Mouse (Mus musculus) heart, embryonic 12.5 days (tissue): Measurements from ENCODE around the gene Eif2b3. TPM values are rescaled to one million over a fixed set of nuclear protein-coding genes. Genes with fewer than 3 reads are reported as not detected.

ENCODE experiments used
- ATAC-seq: fragments of 200-750 bp; cut with Nextera tagmentation; 2 replicates; pipeline ENCODE4 v1.8.0; 2017; ENCODE audit warnings: moderate TSS enrichment, moderate library complexity; ENCODE audit not compliant: insufficient number of reproducible peaks, low FRiP score
- H3K27ac ChIP-seq: fragments of 300-500 bp; sonication (generic); 2 replicates; pipeline ENCODE4 v1.5.1; 2016; ENCODE audit warnings: mild to moderate bottlenecking, moderate library complexity; ENCODE audit not compliant: poor library complexity, severe bottlenecking
- H3K27me3 ChIP-seq: fragments of 300-500 bp; sonication (generic); replicated peaks from 2 replicates; pipeline ENCODE4 v1.6.1; 2016; ENCODE audit warnings: mild to moderate bottlenecking, moderate library complexity
- H3K36me3 ChIP-seq: fragments of 300-500 bp; sonication (generic); 2 replicates; pipeline ENCODE4 v1.6.1; 2016; ENCODE audit warnings: mild to moderate bottlenecking, moderate library complexity
- H3K4me1 ChIP-seq: fragments of 300-500 bp; sonication (generic); replicated peaks from 2 replicates; pipeline ENCODE4 v1.6.1; 2016; ENCODE audit warnings: mild to moderate bottlenecking
- H3K4me2 ChIP-seq: fragments of 300-500 bp; sonication (generic); 2 replicates; pipeline ENCODE4 v1.6.1; 2016; ENCODE audit warnings: mild to moderate bottlenecking, moderate library complexity
- H3K4me3 ChIP-seq: fragments of 300-500 bp; sonication (generic); 2 replicates; pipeline ENCODE4 v1.5.1; 2016; ENCODE audit warnings: mild to moderate bottlenecking
- H3K9ac ChIP-seq: fragments of 300-500 bp; sonication (generic); 2 replicates; pipeline ENCODE4 v1.6.1; 2016; ENCODE audit warnings: mild to moderate bottlenecking, moderate library complexity
- H3K9me3 ChIP-seq: fragments of 300-500 bp; sonication (generic); replicated peaks from 2 replicates; pipeline ENCODE4 v1.6.1; 2016; ENCODE audit warnings: mild to moderate bottlenecking, moderate library complexity
- WGBS: fragments of 180-500 bp; shearing (Covaris S2); methylation state at CpG from one replicate; pipeline ENCODE4 v1.1.7; 2016; 5-methylcytosine and 5-hydroxymethylcytosine counted together
- polyA plus RNA-seq: library from polyadenylated mRNA; unstranded; fragments of >200 nt; fragmentation: Nextera tagmentation; extraction: Ambion mirVana; gene quantifications from 2 replicates; pipeline ENCODE4 v1.2.1, GENCODE M21; 2016

The Eif2b3 gene
- polyA plus RNA-seq, 1 experiment from 2014 or later = 29.2 TPM

- Histone ChIP-seq H3K9me3 (no peaks in the 10 kb centered on the region), H3K36me3 (peaks cover 20% of the 10 kb centered on the region), H3K27me3 (no peaks in the 10 kb centered on the region), H3K4me3 (no peak overlapping the region), H3K27ac (no peak overlapping the region), H3K4me1 (no peaks in the 10 kb centered on the region), H3K9ac (no peak overlapping the region), H3K4me2 (no peak overlapping the region)
- WGBS = 80% methylated on average over 4 of the region's 4 CpGs
- ATAC-seq = no peak
Measured at GRCm38 (mm10) chr4:117058512-117058911, 39.3 kb downstream of the Eif2b3 start.

- Histone ChIP-seq H3K9me3 (no peaks in the 10 kb centered on the region), H3K9ac (no peak overlapping the region), H3K27me3 (no peaks in the 10 kb centered on the region), H3K36me3 (peaks cover 36% of the 10 kb centered on the region), H3K27ac (no peak overlapping the region), H3K4me3 (no peak overlapping the region), H3K4me1 (no peaks in the 10 kb centered on the region), H3K4me2 (no peak overlapping the region)
- no peak for ATAC-seq
- WGBS = 79% methylated on average over 4 of the region's 4 CpGs
Measured at GRCm38 (mm10) chr4:117062700-117063390, 43.6 kb downstream of the Eif2b3 start.

- Histone ChIP-seq H3K4me3 (no peak overlapping the region), H3K4me1 (no peaks in the 10 kb centered on the region), H3K9ac (no peak overlapping the region), H3K4me2 (no peak overlapping the region), H3K27ac (no peak overlapping the region), H3K9me3 (no peaks in the 10 kb centered on the region), H3K27me3 (no peaks in the 10 kb centered on the region), H3K36me3 (peaks cover 69% of the 10 kb centered on the region)
- no peak for ATAC-seq
- 88% methylated on average over 7 of the region's 7 CpGs for WGBS
Measured at GRCm38 (mm10) chr4:117068035-117068434, 48.8 kb downstream of the Eif2b3 start.

GRCm38 (mm10) chr4:117069647-117070046, 50.4 kb downstream of the Eif2b3 start:
- Histone ChIP-seq H3K36me3 (peaks cover 72% of the 10 kb centered on the region), H3K4me2 (no peak overlapping the region), H3K9ac (no peak overlapping the region), H3K4me1 (no peaks in the 10 kb centered on the region), H3K27me3 (no peaks in the 10 kb centered on the region), H3K27ac (no peak overlapping the region), H3K9me3 (no peaks in the 10 kb centered on the region), H3K4me3 (no peak overlapping the region)
- ATAC-seq = no peak
- WGBS = 89% methylated on average over 1 of the region's 1 CpGs

- no peaks in the 10 kb centered on the region for H3K27me3 ChIP-seq
- H3K4me2 ChIP-seq = no peak overlapping the region
- no peaks in the 10 kb centered on the region for H3K4me1 ChIP-seq
- peaks cover 75% of the 10 kb centered on the region for H3K36me3 ChIP-seq
- no peak overlapping the region for H3K9ac ChIP-seq
- no peak; the same call in 1 of the 2 replicates for ATAC-seq
- 61% methylated on average over 4 of the region's 4 CpGs for WGBS
- no peaks in the 10 kb centered on the region for H3K9me3 ChIP-seq
- no peak overlapping the region for H3K4me3 ChIP-seq
- H3K27ac ChIP-seq = no peak overlapping the region
Measured at GRCm38 (mm10) chr4:117070624-117071023, 51.4 kb downstream of the Eif2b3 start.

- Histone ChIP-seq H3K4me1 (no peaks in the 10 kb centered on the region), H3K4me3 (no peak overlapping the region), H3K4me2 (no peak overlapping the region), H3K9me3 (no peaks in the 10 kb centered on the region), H3K27me3 (no peaks in the 10 kb centered on the region), H3K27ac (no peak overlapping the region), H3K9ac (no peak overlapping the region), H3K36me3 (peaks cover 72% of the 10 kb centered on the region)
- 85% methylated on average over 5 of the region's 5 CpGs for WGBS
- no peak for ATAC-seq
Measured at GRCm38 (mm10) chr4:117071183-117071582, 52.0 kb downstream of the Eif2b3 start.

GRCm38 (mm10) chr4:117087948-117088640, 68.9 kb downstream of the Eif2b3 start:
- 78% methylated on average over 7 of the region's 7 CpGs for WGBS
- no peak overlapping the region for H3K4me3 ChIP-seq
- H3K4me2 ChIP-seq = no peak overlapping the region
- H3K27me3 ChIP-seq = no peaks in the 10 kb centered on the region
- H3K36me3 ChIP-seq = peaks cover 12% of the 10 kb centered on the region
- no peak for ATAC-seq
- H3K4me1 ChIP-seq = no peaks in the 10 kb centered on the region
- H3K9ac ChIP-seq = no peak overlapping the region
- no peaks in the 10 kb centered on the region for H3K9me3 ChIP-seq
- H3K27ac ChIP-seq = no peak overlapping the region

- Histone ChIP-seq H3K9ac (no peak overlapping the region), H3K4me2 (no peak overlapping the region), H3K36me3 (peaks cover 6% of the 10 kb centered on the region), H3K4me3 (no peak overlapping the region), H3K27ac (no peak overlapping the region), H3K4me1 (peaks cover under 1% of the 10 kb centered on the region), H3K27me3 (no peaks in the 10 kb centered on the region), H3K9me3 (no peaks in the 10 kb centered on the region)
- ATAC-seq = no peak; the same call in 1 of the 2 replicates
- WGBS = 70% methylated on average over 7 of the region's 7 CpGs
Measured at GRCm38 (mm10) chr4:117090586-117090985, 71.4 kb downstream of the Eif2b3 start.

GRCm38 (mm10) chr4:117094626-117095361, 75.6 kb downstream of the Eif2b3 start:
- Histone ChIP-seq H3K9ac (no peak overlapping the region), H3K4me1 (peaks cover 21% of the 10 kb centered on the region), H3K27me3 (no peaks in the 10 kb centered on the region), H3K4me2 (no peak overlapping the region), H3K27ac (no peak overlapping the region), H3K9me3 (no peaks in the 10 kb centered on the region), H3K4me3 (no peak overlapping the region), H3K36me3 (no peaks in the 10 kb centered on the region)
- ATAC-seq = no peak
- 81% methylated on average over 3 of the region's 3 CpGs for WGBS

- Histone ChIP-seq H3K9ac (peak within 1 kb of the TSS; percentile 66), H3K4me3 (peak within 1 kb of the TSS; percentile 61), H3K4me2 (peak within 1 kb of the TSS; percentile 95), H3K9me3 (no peaks in the 10 kb centered on the region), H3K4me1 (peaks cover 21% of the 10 kb centered on the region), H3K27me3 (no peaks in the 10 kb centered on the region), H3K27ac (peak within 1 kb of the TSS; percentile 80), H3K36me3 (no peaks in the 10 kb centered on the region)
- ATAC-seq = peak; percentile 77
- under 1% methylated on average over 50 of the region's 50 CpGs for WGBS
Measured at GRCm38 (mm10) chr4:117095551-117096452, 76.6 kb downstream of the Eif2b3 start, which contains the start of gene Ptch2. Ptch2 (plus strand) TSS chr4:117096075.
